Mouse (Mus musculus) G1E (cell line): ENCODE data around the gene Fggy.

Experiments
- CTCF ChIP-seq: IDR thresholded peaks from 2 replicates; pipeline ENCODE4 v1.5.1; 2012; ENCODE audit warnings: low read depth, low read length, inconsistent platforms, mixed read lengths
- GATA1 ChIP-seq: IDR thresholded peaks from 2 replicates; pipeline ENCODE4 v1.6.1; 2012; ENCODE audit warnings: borderline replicate concordance, low read length, inconsistent platforms, mixed read lengths
- GATA2 ChIP-seq: IDR thresholded peaks from 2 replicates; pipeline ENCODE4 v1.6.1; 2012; ENCODE audit warnings: low read depth, low read length, inconsistent platforms, borderline replicate concordance
- TAL1 ChIP-seq: conservative IDR thresholded peaks from 2 replicates; pipeline ENCODE4 v1.6.1; 2012; ENCODE audit warnings: low read depth, low read length, inconsistent platforms, mixed read lengths

DNA sequence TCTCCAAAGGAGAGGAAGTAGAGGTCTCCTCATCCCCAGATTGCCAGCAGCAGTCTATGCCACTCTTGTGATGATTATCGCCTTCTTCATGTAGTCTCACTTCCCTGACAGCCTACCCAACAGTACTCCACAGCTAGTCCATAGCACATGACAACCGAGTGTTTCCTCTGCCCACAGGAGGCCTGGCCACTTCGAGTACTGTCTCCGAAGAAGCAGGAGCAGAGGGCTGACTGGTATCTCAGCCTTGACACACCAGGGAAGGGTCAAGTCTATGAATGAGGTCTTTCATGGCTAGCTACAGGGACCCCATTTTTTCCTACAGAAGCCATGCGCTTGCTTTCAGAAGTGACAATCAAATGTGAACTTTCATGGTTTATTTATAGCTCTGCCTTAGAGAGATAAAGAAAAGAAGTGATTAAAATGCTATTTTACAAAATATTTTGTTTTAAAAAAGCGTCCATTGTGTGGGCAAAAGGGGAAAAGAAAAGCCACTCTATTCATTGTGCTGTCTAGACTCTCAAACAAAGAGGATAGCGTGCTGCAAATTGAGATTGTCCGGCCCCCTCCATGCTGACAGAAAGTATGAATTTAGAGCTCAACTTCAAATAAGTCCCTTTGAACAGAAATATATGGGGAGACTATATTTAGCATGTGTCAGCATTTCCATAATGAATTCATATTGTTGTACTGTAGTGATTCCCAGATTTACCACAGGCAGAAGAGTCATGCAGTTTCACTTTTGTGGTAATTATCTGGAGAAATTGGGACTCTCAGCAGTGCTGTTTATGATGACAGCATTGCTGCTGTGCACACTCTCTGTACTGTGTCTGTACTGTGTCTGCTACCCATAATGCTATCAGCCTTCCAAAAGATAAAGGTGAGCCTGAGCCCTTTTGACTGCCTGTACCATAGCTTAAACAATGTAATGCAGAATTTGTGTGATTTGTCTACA is 358.6 kb downstream of the Fggy start:
- TF ChIP-seq TAL1 = no peak
- TF ChIP-seq CTCF = no peak
- no peak for TF ChIP-seq GATA1
- no peak for TF ChIP-seq GATA2
